Mouse (Mus musculus): Measurements from ENCODE around the gene Wdr43.

GRCm38 (mm10) chr17:71705113-71705512 lies 89.4 kb downstream of the Wdr43 start:
- TF ChIP-seq TAL1 (IDR thresholded peaks at IDR 0.05; ENCODE audit: low read length) (no peak), GATA1 (IDR thresholded peaks at IDR 0.05; ENCODE audit: low read length) (no peak)
